Mouse (Mus musculus): Measurements from ENCODE around the gene Bclaf1. TPM values are rescaled to one million over a fixed set of nuclear protein-coding genes. Genes with fewer than 3 reads are reported as not detected.

The Bclaf1 gene
- total RNA-seq, 2 experiments from 2014 or later, result 335 to 857 TPM

Other genes starting within 250 kb of the Bclaf1 start
- gene Map7, start 164.0 kb upstream of the Bclaf1 start, total RNA-seq (2014; fragmentation: Nextera tagmentation), result 39.3 and 41.9 TPM in 2 replicates
- 58.8 and 64.9 TPM in 2 replicates for gene Map7, start 164.0 kb upstream of the Bclaf1 start, total RNA-seq (2017)
- gene Mtfr2, start 35.3 kb downstream of the Bclaf1 start, total RNA-seq (2014; fragmentation: Nextera tagmentation), result 19.7 and 32.5 TPM in 2 replicates
- 7.7 and 12.5 TPM in 2 replicates for gene Mtfr2, start 35.3 kb downstream of the Bclaf1 start, total RNA-seq (2017)

Measured in megakaryocyte-erythroid progenitor cell, adult 5-6 weeks (primary cell).